Mouse (Mus musculus) liver, embryonic 15.5 days (tissue): ENCODE data around the gene Pttg1. TPM values are rescaled to one million over a fixed set of nuclear protein-coding genes. Genes with fewer than 3 reads are reported as not detected.

Experiments
- ATAC-seq: fragments of 200-750 bp; cut with Nextera tagmentation; 2 replicates; pipeline ENCODE4 v1.8.0; 2017; ENCODE audit warnings: moderate number of reproducible peaks, mild to moderate bottlenecking, moderate library complexity; ENCODE audit not compliant: insufficient read depth
- H3K27ac ChIP-seq: fragments of 300-500 bp; sonication (generic); replicated peaks from 2 replicates; pipeline ENCODE4 v1.5.1; 2015; ENCODE audit warnings: mild to moderate bottlenecking, inconsistent platforms
- H3K27me3 ChIP-seq: fragments of 300-500 bp; sonication (generic); 2 replicates; pipeline ENCODE4 v1.6.1; 2015; ENCODE audit warnings: mild to moderate bottlenecking, inconsistent platforms
- H3K36me3 ChIP-seq: fragments of 300-500 bp; sonication (generic); replicated peaks from 2 replicates; pipeline ENCODE4 v1.6.1; 2015; ENCODE audit warnings: moderate library complexity, mild to moderate bottlenecking, inconsistent platforms
- H3K4me1 ChIP-seq: fragments of 300-500 bp; sonication (generic); replicated peaks from 2 replicates; pipeline ENCODE4 v1.6.1; 2015; ENCODE audit warnings: inconsistent platforms
- H3K4me2 ChIP-seq: fragments of 300-500 bp; sonication (generic); 2 replicates; pipeline ENCODE4 v1.6.1; 2015; ENCODE audit warnings: moderate library complexity, mild to moderate bottlenecking, inconsistent platforms
- H3K4me3 ChIP-seq: fragments of 300-500 bp; sonication (generic); replicated peaks from 2 replicates; pipeline ENCODE4 v1.5.1; 2015; ENCODE audit warnings: mild to moderate bottlenecking, inconsistent platforms
- H3K9ac ChIP-seq: fragments of 300-500 bp; sonication (generic); 2 replicates; pipeline ENCODE4 v1.6.1; 2015; ENCODE audit warnings: moderate library complexity, mild to moderate bottlenecking, inconsistent platforms
- H3K9me3 ChIP-seq: fragments of 300-500 bp; sonication (generic); replicated peaks from 2 replicates; pipeline ENCODE4 v1.6.1; 2016; ENCODE audit warnings: inconsistent platforms
- WGBS: fragments of 180-500 bp; shearing (Covaris S2); methylation state at CpG from one replicate; pipeline ENCODE4 v1.1.7; 2015; ENCODE audit warnings: mixed read lengths; ENCODE audit not compliant: insufficient replicate concordance; 5-methylcytosine and 5-hydroxymethylcytosine counted together
- microRNA counts: library from miRNA; unstranded; fragments of <30 nt; microRNA quantifications from one replicate; lab custom pipeline; 2016
- microRNA-seq: library from miRNA; unstranded; fragments of <30 nt; microRNA quantifications from one replicate; pipeline ENCODE4, GENCODE M21; 2016
- polyA plus RNA-seq: library from polyadenylated mRNA; unstranded; fragments of >200 nt; fragmentation: Nextera tagmentation; extraction: Ambion mirVana; gene quantifications from 2 replicates; pipeline ENCODE4 v1.2.1, GENCODE M21; 2015

Pttg1 gene
- polyA plus RNA-seq, 1 experiment from 2014 or later, result 42.7 TPM

- H3K9me3 ChIP-seq, result no peaks in the 10 kb centered on the region
- WGBS, result 56% methylated on average over 3 of the region's 3 CpGs
- ATAC-seq, result no peak
- no peaks in the 10 kb centered on the region for H3K36me3 ChIP-seq
- H3K27me3 ChIP-seq, result no peaks in the 10 kb centered on the region
- H3K9ac ChIP-seq, result no peak overlapping the region
- no peaks in the 10 kb centered on the region for H3K4me1 ChIP-seq
- no peak overlapping the region for H3K4me2 ChIP-seq
- H3K27ac ChIP-seq, result no peak overlapping the region
- H3K4me3 ChIP-seq, result no peak overlapping the region
These were observed 54.2 kb downstream of the Pttg1 start for GRCm38 (mm10) chr11:43371807-43372206.

MicroRNAs within 50 kb of the gene (microRNA counts, 519-probe panel; counts per million panel counts)
- microRNA mmu-miR-146a (lab: Ali Mortazavi, UCI), result 3,836 counts per million, percentile 78 among the panel's probes with 10 or more counts

Small RNA genes within 50 kb of the gene (microRNA-seq; reads per million reads assigned to microRNA genes)
- 468 reads per million, percentile 68 among the genes with 10 or more reads in this experiment for gene Mir146

Other genes starting within 250 kb of the Pttg1 start
- 21.9 and 24.5 TPM in 2 replicates for gene Slu7, start 7.5 kb upstream of the Pttg1 start, polyA plus RNA-seq
- gene C1qtnf2, start 48.0 kb upstream of the Pttg1 start, polyA plus RNA-seq, result 0.75 and 0.78 TPM in 2 replicates
- gene Ccnjl, start 102.5 kb upstream of the Pttg1 start, polyA plus RNA-seq, result 2.0 and 2.3 TPM in 2 replicates
- gene 4933415A04Rik, start 160.8 kb upstream of the Pttg1 start, polyA plus RNA-seq, result 0.50 and 0.51 TPM in 2 replicates
- gene Fabp6, start 175.3 kb upstream of the Pttg1 start, polyA plus RNA-seq, result not detected in 2 replicates